Mouse (Mus musculus): Measurements from ENCODE around the gene Zcchc17. TPM values are rescaled to one million over a fixed set of nuclear protein-coding genes. Genes with fewer than 3 reads are reported as not detected.
A peak's percentile ranks its signal among the peaks of the same experiment; 100 is the strongest.

The Zcchc17 gene
- polyA plus RNA-seq, 1 experiment from 2014 or later, result 91.3 TPM

DNA sequence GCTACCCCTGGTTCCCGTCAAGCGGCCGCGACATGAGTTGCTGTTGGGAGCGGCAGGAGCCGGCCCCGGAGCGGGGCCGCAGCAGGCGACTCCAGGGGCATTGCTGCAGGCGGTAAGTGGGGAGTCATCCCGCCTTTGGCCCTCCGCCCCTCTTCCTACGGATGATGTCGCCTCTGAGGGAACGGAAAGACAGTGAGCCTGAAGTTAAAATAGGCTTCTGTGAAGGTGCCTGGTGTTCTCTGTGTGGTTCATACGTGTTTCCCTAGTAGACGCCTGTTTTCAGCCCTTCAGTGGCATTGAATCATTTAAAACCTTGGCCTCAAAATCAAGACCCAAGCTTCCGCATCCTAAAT is 471 bp upstream of the Zcchc17 start:
- H3K9ac ChIP-seq (ENCODE audit: low read depth, low read length), result peak overlapping the region; percentile 91
- H3K4me1 ChIP-seq (ENCODE audit: control insufficient read depth, insufficient read depth, low read length), result peaks cover 18% of the 10 kb centered on the region
- no peaks in the 10 kb centered on the region for H3K27me3 ChIP-seq (ENCODE audit: control insufficient read depth, insufficient read depth, low read depth, low read length)
- peaks cover 6% of the 10 kb centered on the region for H3K36me3 ChIP-seq (ENCODE audit: control insufficient read depth, insufficient read depth, low read length)
- no peak for ATAC-seq
- peak overlapping the region; percentile 88 for H3K27ac ChIP-seq (ENCODE audit: low read length)
- peak overlapping the region; percentile 89 for H3K4me2 ChIP-seq (ENCODE audit: low read length)
- peak overlapping the region; percentile 96 for H3K4me3 ChIP-seq (ENCODE audit: low read depth, low read length)
- WGBS, result 0% methylated on average over 19 of the region's 19 CpGs
- H3K9me3 ChIP-seq (replicated peaks; ENCODE audit: control insufficient read depth, low read length, poor library complexity, severe bottlenecking), result no peaks in the 10 kb centered on the region

DNA sequence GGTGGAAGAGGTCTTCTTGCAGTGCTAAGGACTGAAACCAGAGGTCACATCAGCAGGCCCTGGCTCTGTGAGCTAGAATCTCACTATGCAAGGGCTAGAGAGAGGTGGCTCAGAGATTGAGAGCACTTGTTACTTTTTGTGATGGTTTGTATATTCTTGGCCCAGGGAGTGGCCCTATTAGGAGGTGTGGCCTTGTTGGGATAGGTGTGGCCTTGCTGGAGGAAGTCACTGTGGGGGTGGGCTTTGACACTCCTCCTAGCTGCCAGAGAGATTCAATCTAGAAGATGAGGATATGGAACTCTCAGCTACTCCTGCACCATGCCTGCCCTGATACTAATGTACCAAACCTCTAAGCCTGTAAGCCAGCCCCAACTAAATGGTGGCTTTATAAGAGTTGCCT is 1.8 kb downstream of the Zcchc17 start:
- no peak overlapping the region for H3K9ac ChIP-seq (ENCODE audit: low read depth, low read length)
- H3K4me2 ChIP-seq (ENCODE audit: low read length), result no peak overlapping the region
- no peak for ATAC-seq

DNA sequence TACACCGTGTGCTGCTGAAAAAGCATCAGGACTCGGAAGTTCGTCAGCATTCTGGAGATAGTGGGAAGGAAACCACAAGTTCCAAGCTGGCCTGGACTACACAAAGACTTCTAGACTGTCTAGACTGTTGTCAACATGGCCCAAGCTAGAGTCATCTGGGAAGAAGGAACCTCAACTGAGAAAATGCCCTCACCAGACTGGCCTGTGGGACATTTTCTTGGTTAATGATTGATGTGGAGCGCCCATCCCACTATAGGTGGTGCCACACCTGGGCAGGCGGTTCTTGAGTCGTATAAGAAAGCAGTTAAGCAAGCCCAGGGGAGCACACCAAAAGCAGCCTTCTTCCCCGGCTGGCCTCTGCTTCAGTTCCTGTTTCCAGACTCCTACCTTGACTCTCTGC is 7.2 kb downstream of the Zcchc17 start:
- 97% methylated on average over 7 of the region's 7 CpGs for whole genome bisulfite sequencing
- Histone ChIP-seq H3K4me2 (ENCODE audit: low read length) (no peak overlapping the region), H3K27ac (ENCODE audit: low read length) (no peak overlapping the region), H3K36me3 (ENCODE audit: control insufficient read depth, insufficient read depth, low read length) (peaks cover 28% of the 10 kb centered on the region), H3K4me3 (ENCODE audit: low read depth, low read length) (no peak overlapping the region), H3K9me3 (replicated peaks; ENCODE audit: control insufficient read depth, low read length, poor library complexity, severe bottlenecking) (no peaks in the 10 kb centered on the region), H3K9ac (ENCODE audit: low read depth, low read length) (no peak overlapping the region), H3K27me3 (ENCODE audit: control insufficient read depth, insufficient read depth, low read depth, low read length) (no peaks in the 10 kb centered on the region), H3K4me1 (ENCODE audit: control insufficient read depth, insufficient read depth, low read length) (no peaks in the 10 kb centered on the region)
- no peak for ATAC-seq

More for the DNA sequence above, 1.8 kb downstream of the Zcchc17 start:
- Histone ChIP-seq H3K9me3 (replicated peaks; ENCODE audit: control insufficient read depth, low read length, poor library complexity, severe bottlenecking) (no peaks in the 10 kb centered on the region), H3K36me3 (ENCODE audit: control insufficient read depth, insufficient read depth, low read length) (peaks cover 7% of the 10 kb centered on the region; the same call in 1 of the 2 replicates), H3K4me1 (ENCODE audit: control insufficient read depth, insufficient read depth, low read length) (peaks cover 18% of the 10 kb centered on the region), H3K4me3 (ENCODE audit: low read depth, low read length) (no peak overlapping the region), H3K27ac (ENCODE audit: low read length) (no peak overlapping the region), H3K27me3 (ENCODE audit: control insufficient read depth, insufficient read depth, low read depth, low read length) (no peaks in the 10 kb centered on the region)

DNA sequence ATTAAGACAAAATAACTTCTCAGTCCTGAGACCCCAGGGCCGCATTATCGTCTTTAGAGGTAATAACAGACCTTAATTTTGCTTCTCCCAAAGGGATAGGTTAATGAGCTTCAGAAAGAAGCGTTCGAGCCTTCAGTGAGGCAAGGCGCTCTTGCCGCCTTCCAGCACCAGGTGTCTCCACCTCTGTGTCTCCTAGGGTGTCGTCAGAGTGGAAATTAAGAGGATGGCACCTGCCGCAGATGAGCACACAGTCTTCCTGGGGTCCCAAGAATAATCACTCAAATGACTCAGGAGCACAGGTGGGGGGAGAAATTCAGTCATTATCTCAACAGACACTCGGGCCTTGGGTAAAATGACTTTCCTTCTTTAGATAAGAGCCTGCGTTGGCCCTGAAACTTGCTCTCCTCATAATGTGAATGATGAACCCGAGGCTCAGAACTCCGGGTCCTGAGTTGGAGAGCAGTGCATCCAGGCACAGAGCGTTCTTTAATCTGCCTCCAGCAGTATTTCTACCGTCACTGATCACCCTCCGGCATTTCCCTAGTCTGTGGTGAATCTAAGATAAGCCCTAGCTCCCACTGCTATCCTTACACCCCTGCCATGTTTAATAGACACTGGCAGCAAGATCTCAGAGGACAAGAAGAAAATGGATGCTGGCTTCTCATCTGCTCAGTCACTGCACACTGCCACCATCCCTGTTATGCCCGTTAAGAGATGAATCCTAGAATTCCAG is 8.9 kb downstream of the Zcchc17 start:
- H3K36me3 ChIP-seq (ENCODE audit: control insufficient read depth, insufficient read depth, low read length), result peaks cover 28% of the 10 kb centered on the region
- no peak for ATAC-seq
- H3K27ac ChIP-seq (ENCODE audit: low read length), result no peak overlapping the region
- 87% methylated on average over 16 of the region's 16 CpGs for WGBS
- H3K9ac ChIP-seq (ENCODE audit: low read depth, low read length), result no peak overlapping the region
- no peaks in the 10 kb centered on the region for H3K4me1 ChIP-seq (ENCODE audit: control insufficient read depth, insufficient read depth, low read length)
- H3K9me3 ChIP-seq (replicated peaks; ENCODE audit: control insufficient read depth, low read length, poor library complexity, severe bottlenecking), result no peaks in the 10 kb centered on the region
- no peak overlapping the region for H3K4me2 ChIP-seq (ENCODE audit: low read length)
- H3K4me3 ChIP-seq (ENCODE audit: low read depth, low read length), result no peak overlapping the region
- H3K27me3 ChIP-seq (ENCODE audit: control insufficient read depth, insufficient read depth, low read depth, low read length), result no peaks in the 10 kb centered on the region

DNA sequence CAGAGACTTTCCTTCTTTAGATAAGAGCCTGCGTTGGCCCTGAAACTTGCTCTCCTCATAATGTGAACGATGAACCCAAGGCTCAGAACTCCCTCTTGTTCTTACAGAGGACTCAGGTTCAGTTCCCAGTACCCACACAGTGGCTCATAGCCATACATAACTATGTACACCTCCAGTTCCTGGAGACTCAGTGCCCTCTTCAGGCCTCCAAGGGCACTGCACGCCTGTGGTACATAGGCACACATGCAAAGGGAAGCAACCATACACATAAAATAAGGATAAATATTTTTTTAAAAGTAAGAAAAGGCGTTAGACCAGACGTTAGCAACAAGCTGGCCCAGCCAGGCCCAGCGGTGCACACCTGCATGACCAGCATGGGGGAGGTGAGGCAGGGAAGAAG is 10.1 kb downstream of the Zcchc17 start:
- Histone ChIP-seq H3K27ac (ENCODE audit: low read length) (no peak overlapping the region), H3K4me3 (ENCODE audit: low read depth, low read length) (no peak overlapping the region), H3K27me3 (ENCODE audit: control insufficient read depth, insufficient read depth, low read depth, low read length) (no peaks in the 10 kb centered on the region), H3K9me3 (replicated peaks; ENCODE audit: control insufficient read depth, low read length, poor library complexity, severe bottlenecking) (no peaks in the 10 kb centered on the region), H3K36me3 (ENCODE audit: control insufficient read depth, insufficient read depth, low read length) (peaks cover 28% of the 10 kb centered on the region), H3K9ac (ENCODE audit: low read depth, low read length) (no peak overlapping the region), H3K4me1 (ENCODE audit: control insufficient read depth, insufficient read depth, low read length) (no peaks in the 10 kb centered on the region), H3K4me2 (ENCODE audit: low read length) (no peak overlapping the region)
- ATAC-seq, result no peak
- 94% methylated on average over 6 of the region's 6 CpGs for WGBS

DNA sequence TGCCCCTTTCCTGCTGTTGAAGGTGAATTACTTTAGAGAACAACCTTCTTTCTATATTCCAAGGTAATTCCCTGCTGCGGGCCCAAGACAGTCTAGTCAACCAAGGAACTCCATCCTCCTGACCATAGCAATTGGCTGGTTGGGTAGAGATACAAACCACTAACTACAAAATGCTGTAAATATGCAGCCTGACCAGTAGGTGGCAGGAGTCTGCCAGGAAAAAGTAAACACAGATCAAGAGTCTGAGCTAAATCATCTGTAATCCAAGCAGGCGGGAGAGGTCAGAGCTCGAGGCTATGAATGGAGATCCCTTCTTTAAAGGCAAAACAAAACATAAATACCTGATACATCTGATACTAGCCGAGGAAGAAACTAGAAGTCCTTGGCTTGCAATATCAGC is 18.1 kb downstream of the Zcchc17 start:
- H3K27me3 ChIP-seq (ENCODE audit: control insufficient read depth, insufficient read depth, low read depth, low read length), result no peaks in the 10 kb centered on the region
- 26% methylated on average over 4 of the region's 4 CpGs for WGBS
- peaks cover 6% of the 10 kb centered on the region; the same call in 1 of the 2 replicates for H3K36me3 ChIP-seq (ENCODE audit: control insufficient read depth, insufficient read depth, low read length)
- no peak overlapping the region for H3K27ac ChIP-seq (ENCODE audit: low read length)
- no peak overlapping the region for H3K9ac ChIP-seq (ENCODE audit: low read depth, low read length)
- no peak overlapping the region for H3K4me2 ChIP-seq (ENCODE audit: low read length)
- no peaks in the 10 kb centered on the region for H3K4me1 ChIP-seq (ENCODE audit: control insufficient read depth, insufficient read depth, low read length)
- no peak overlapping the region for H3K4me3 ChIP-seq (ENCODE audit: low read depth, low read length)
- no peaks in the 10 kb centered on the region for H3K9me3 ChIP-seq (replicated peaks; ENCODE audit: control insufficient read depth, low read length, poor library complexity, severe bottlenecking)
- ATAC-seq, result no peak

DNA sequence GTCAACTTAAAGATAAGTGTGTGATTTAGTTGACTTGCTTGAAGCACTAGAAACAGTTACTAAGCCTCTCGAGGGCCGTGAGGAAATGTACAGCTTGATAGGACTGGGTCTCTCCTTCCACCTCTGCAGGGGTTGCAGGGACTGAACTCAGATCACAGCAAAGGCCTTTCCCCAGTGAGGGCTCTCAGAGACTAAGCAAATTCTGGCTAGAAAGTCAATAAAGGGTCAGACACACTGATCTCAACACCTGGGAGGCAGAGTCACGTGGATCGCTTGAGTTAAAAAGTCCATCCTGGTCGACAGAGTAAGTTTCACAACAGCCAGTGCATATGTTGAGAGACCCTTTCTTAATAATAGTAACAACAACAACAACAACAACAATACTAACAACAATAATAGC is 23.9 kb downstream of the Zcchc17 start:
- Histone ChIP-seq H3K27me3 (ENCODE audit: control insufficient read depth, insufficient read depth, low read depth, low read length) (no peaks in the 10 kb centered on the region), H3K27ac (ENCODE audit: low read length) (no peak overlapping the region), H3K4me3 (ENCODE audit: low read depth, low read length) (no peak overlapping the region), H3K9me3 (replicated peaks; ENCODE audit: control insufficient read depth, low read length, poor library complexity, severe bottlenecking) (no peaks in the 10 kb centered on the region), H3K4me2 (ENCODE audit: low read length) (no peak overlapping the region), H3K4me1 (ENCODE audit: control insufficient read depth, insufficient read depth, low read length) (no peaks in the 10 kb centered on the region), H3K36me3 (ENCODE audit: control insufficient read depth, insufficient read depth, low read length) (peaks cover 12% of the 10 kb centered on the region; the same call in 1 of the 2 replicates), H3K9ac (ENCODE audit: low read depth, low read length) (no peak overlapping the region)
- 91% methylated on average over 5 of the region's 5 CpGs for WGBS
- ATAC-seq, result no peak

DNA sequence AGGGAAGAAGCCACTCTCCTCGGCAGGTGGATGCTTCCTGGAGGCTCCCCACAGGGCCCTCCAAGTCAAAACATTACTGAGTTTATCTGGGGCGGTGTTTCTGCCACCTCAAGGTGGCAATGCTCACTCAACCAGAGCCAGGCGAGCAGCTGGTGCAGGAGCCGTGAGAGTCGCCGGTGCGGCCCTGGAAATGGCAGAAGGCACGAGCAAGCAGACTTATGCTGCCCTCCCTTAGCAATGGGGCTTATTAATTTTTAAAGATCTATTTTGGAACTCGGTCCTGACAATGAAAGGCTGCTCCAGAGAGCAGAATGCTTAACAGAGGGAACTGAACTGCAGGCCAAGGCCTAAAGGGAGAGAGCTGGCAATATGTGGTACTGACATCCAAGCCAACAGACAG is 32.4 kb downstream of the Zcchc17 start:
- WGBS, result 83% methylated on average over 9 of the region's 9 CpGs
- no peaks in the 10 kb centered on the region for H3K4me1 ChIP-seq (ENCODE audit: control insufficient read depth, insufficient read depth, low read length)
- no peak overlapping the region for H3K4me3 ChIP-seq (ENCODE audit: low read depth, low read length)
- H3K27ac ChIP-seq (ENCODE audit: low read length), result no peak overlapping the region
- peaks cover 22% of the 10 kb centered on the region for H3K36me3 ChIP-seq (ENCODE audit: control insufficient read depth, insufficient read depth, low read length)
- H3K27me3 ChIP-seq (ENCODE audit: control insufficient read depth, insufficient read depth, low read depth, low read length), result no peaks in the 10 kb centered on the region
- no peaks in the 10 kb centered on the region for H3K9me3 ChIP-seq (replicated peaks; ENCODE audit: control insufficient read depth, low read length, poor library complexity, severe bottlenecking)
- ATAC-seq, result no peak
- H3K4me2 ChIP-seq (ENCODE audit: low read length), result no peak overlapping the region
- no peak overlapping the region for H3K9ac ChIP-seq (ENCODE audit: low read depth, low read length)

DNA sequence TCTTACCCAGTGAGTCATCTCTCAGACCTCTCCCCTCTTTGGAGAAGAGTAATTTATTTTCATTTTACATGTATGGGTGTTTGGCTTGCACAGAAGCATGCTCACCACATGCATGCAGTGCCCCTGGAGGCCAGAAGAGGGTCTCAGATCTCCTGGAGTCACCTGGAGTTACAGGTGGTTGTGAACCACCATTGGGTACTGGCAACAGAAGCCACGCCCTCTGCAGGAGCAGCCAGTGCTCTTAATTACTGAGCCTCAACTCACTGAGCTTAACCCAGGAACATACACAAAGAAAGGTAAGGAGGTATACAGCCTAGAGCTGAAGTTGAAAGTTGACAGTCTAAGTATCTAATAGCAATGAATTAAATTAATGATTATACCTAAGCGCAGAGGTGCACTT is 34.3 kb downstream of the Zcchc17 start:
- Histone ChIP-seq H3K4me3 (ENCODE audit: low read depth, low read length) (no peak overlapping the region), H3K9ac (ENCODE audit: low read depth, low read length) (no peak overlapping the region), H3K9me3 (replicated peaks; ENCODE audit: control insufficient read depth, low read length, poor library complexity, severe bottlenecking) (no peaks in the 10 kb centered on the region), H3K27me3 (ENCODE audit: control insufficient read depth, insufficient read depth, low read depth, low read length) (no peaks in the 10 kb centered on the region), H3K4me1 (ENCODE audit: control insufficient read depth, insufficient read depth, low read length) (no peaks in the 10 kb centered on the region), H3K36me3 (ENCODE audit: control insufficient read depth, insufficient read depth, low read length) (peaks cover 23% of the 10 kb centered on the region), H3K27ac (ENCODE audit: low read length) (no peak overlapping the region), H3K4me2 (ENCODE audit: low read length) (no peak overlapping the region)
- no peak for ATAC-seq
- 91% methylated on average over 2 of the region's 2 CpGs for WGBS

Measured in midbrain, embryonic 16.5 days (tissue).